Mouse (Mus musculus) kidney, embryonic 16.5 days (tissue): Measurements from ENCODE around the gene Camk2n1. TPM values are rescaled to one million over a fixed set of nuclear protein-coding genes. Genes with fewer than 3 reads are reported as not detected.
A peak's percentile ranks its signal among the peaks of the same experiment; 100 is the strongest.

Experiments
- ATAC-seq: fragments of 200-750 bp; cut with Nextera tagmentation; 2 replicates; pipeline ENCODE4 v1.8.0; 2017; ENCODE audit warnings: moderate TSS enrichment; ENCODE audit not compliant: low FRiP score, low TSS enrichment
- H3K27ac ChIP-seq: fragments of 300-500 bp; sonication (generic); 2 replicates; pipeline ENCODE4 v1.5.1; 2014; ENCODE audit warnings: low read length
- H3K27me3 ChIP-seq: fragments of 300-500 bp; sonication (generic); 2 replicates; pipeline ENCODE4 v1.6.1; 2014; ENCODE audit warnings: low read length, control low read depth, mixed read lengths; ENCODE audit not compliant: insufficient read depth
- H3K36me3 ChIP-seq: fragments of 300-500 bp; sonication (generic); 2 replicates; pipeline ENCODE4 v1.6.1; 2014; ENCODE audit warnings: low read length, control low read depth, mixed read lengths; ENCODE audit not compliant: insufficient read depth
- H3K4me1 ChIP-seq: fragments of 300-500 bp; sonication (generic); 2 replicates; pipeline ENCODE4 v1.6.1; 2014; ENCODE audit warnings: low read length, control low read depth, mixed read lengths; ENCODE audit not compliant: insufficient read depth
- H3K4me2 ChIP-seq: fragments of 300-500 bp; sonication (generic); replicated peaks from 2 replicates; pipeline ENCODE4 v1.6.1; 2014; ENCODE audit warnings: low read depth, low read length
- H3K4me3 ChIP-seq: fragments of 300-500 bp; sonication (generic); 2 replicates; pipeline ENCODE4 v1.5.1; 2014; ENCODE audit warnings: mild to moderate bottlenecking, low read length
- H3K9ac ChIP-seq: fragments of 300-500 bp; sonication (generic); replicated peaks from 2 replicates; pipeline ENCODE4 v1.6.1; 2014; ENCODE audit warnings: low read length
- H3K9me3 ChIP-seq: fragments of 300-500 bp; sonication (generic); 2 replicates; pipeline ENCODE4 v1.6.1; 2016; ENCODE audit warnings: low read length, control low read depth
- WGBS: fragments of 180-500 bp; shearing (Covaris S2); extraction: QIAGEN DNeasy Blood & Tissue Kit; methylation state at CpG from one replicate; pipeline ENCODE4 v1.1.7; 2014; 5-methylcytosine and 5-hydroxymethylcytosine counted together
- polyA plus RNA-seq: library from polyadenylated mRNA; unstranded; fragments of >200 nt; fragmentation: Nextera tagmentation; extraction: Ambion mirVana; gene quantifications from 2 replicates; pipeline ENCODE4 v1.2.1, GENCODE M21; 2015

The Camk2n1 gene
- polyA plus RNA-seq, 1 experiment from 2014 or later: 6.2 TPM

DNA sequence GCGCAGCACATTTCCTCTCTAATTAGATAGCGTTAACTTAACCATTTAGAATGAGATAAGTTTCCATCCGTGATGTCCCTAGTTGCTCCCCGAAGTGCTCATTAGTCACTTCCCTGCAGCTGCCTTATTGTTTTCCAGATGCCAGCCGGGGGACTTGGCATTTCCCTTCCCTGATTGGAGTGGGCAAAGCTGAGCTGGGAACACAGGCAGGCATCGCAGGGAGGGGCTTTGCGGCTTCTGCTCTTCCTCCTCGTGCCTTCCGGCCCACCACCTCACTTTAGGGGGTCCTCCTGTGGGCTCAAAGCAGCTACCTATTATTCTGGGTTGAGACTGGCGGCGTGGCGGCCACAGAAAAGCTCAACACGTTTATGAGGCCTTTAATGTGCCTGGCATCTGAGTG is 7.1 kb upstream of the Camk2n1 start:
- WGBS: 28% methylated on average over 13 of the region's 13 CpGs
- H3K4me1 ChIP-seq: peaks cover 7% of the 10 kb centered on the region; the same call in 1 of the 2 replicates
- ATAC-seq: peak; percentile 2; the same call in 1 of the 2 replicates
- H3K9ac ChIP-seq: no peak overlapping the region
- H3K4me3 ChIP-seq: no peak overlapping the region
- no peak overlapping the region for H3K27ac ChIP-seq
- no peaks in the 10 kb centered on the region for H3K9me3 ChIP-seq
- H3K27me3 ChIP-seq: no peaks in the 10 kb centered on the region
- H3K4me2 ChIP-seq: no peak overlapping the region
- H3K36me3 ChIP-seq: no peaks in the 10 kb centered on the region

- Histone ChIP-seq H3K27ac (no peak overlapping the region), H3K36me3 (no peaks in the 10 kb centered on the region), H3K9me3 (no peaks in the 10 kb centered on the region), H3K27me3 (no peaks in the 10 kb centered on the region), H3K4me1 (peaks cover 7% of the 10 kb centered on the region; the same call in 1 of the 2 replicates), H3K4me3 (no peak overlapping the region), H3K9ac (no peak overlapping the region), H3K4me2 (no peak overlapping the region)
- ATAC-seq: peak; percentile 78
- WGBS: under 1% methylated on average over 8 of the region's 8 CpGs
Measured at GRCm38 (mm10) chr4:138447387-138447786, 6.7 kb upstream of the Camk2n1 start.

DNA sequence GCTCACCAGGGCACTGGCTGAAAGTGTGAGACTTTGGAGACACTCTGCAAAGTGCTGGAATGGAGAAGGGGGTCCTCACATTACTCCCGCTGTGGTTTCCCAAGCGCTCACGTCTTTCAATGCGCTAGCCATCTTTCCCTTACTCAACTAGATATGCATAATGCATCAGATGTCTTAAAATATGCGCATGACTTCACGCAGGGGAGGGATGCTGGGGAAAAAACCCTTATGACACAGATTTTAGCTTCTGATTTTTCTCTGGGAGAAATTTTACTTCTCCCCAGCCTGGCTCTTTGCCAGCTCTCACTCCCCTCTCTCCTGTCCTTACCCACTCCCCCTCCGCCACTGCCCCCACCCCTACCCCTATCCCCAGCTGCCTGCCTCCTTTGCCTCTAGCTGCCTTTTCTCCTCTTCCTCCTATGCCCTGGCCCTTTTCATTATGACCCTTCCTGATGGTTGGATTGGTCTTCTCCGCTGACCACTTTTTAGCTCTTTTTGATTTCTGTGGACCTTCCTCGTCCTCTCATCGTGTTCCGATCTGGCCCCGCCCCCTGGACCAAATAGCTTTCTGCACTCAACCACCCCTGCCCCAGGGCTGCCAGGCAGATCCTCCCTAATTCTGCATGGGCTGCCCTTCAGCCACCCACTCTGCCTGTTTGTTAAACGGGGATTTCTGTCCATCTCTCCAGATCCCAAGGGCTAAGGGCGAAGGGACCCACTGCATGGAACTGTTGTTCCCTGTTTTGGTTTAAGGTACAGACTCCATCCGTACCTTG is 6.1 kb upstream of the Camk2n1 start:
- WGBS: 43% methylated on average over 15 of the region's 15 CpGs
- ATAC-seq: no peak
- Histone ChIP-seq H3K4me3 (no peak overlapping the region), H3K9me3 (no peaks in the 10 kb centered on the region), H3K27ac (no peak overlapping the region), H3K4me2 (no peak overlapping the region), H3K27me3 (no peaks in the 10 kb centered on the region), H3K9ac (0 out of 2 replicates have a peak overlapping the region, but pooled peaks have one; percentile 10), H3K4me1 (peaks cover 7% of the 10 kb centered on the region), H3K36me3 (no peaks in the 10 kb centered on the region)

DNA sequence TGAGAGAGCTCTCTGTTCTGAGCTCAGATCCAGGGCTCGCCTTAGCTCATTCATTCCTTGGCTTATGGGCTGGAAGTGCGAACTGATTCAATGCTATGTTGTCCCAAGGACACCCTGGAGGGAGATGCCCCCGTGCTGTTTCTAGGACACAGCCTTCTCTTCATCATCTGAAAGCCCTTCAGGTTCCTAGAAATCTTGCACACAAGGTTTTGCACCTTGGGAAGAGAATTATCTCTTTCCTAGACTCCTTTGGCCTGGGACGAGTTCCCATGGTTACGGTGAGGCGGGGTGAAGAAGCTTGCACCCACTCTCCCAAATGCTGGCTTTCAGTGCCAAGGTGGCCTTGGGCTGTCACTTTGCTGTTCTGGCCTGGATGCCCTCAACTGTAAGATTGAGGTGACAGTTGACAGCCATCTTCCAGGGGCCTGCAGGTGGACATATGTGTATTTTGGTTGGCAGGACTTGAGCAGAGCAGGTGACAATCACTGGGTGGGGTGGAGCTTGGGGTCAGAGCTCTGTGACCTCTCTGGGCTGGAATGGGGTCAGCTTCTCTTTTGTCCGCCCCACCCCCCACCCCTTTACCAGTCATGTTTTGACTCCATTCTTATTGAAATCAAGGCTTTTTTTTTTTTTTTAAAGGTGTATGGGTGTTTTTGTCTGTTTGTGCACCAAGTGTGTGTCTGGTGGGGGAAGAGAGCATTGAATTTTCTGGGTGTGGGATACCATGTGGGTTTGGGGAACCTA is 5.1 kb upstream of the Camk2n1 start:
- no peak overlapping the region for H3K4me2 ChIP-seq
- no peak overlapping the region for H3K27ac ChIP-seq
- no peaks in the 10 kb centered on the region for H3K27me3 ChIP-seq
- H3K4me3 ChIP-seq: no peak overlapping the region
- ATAC-seq: no peak
- H3K4me1 ChIP-seq: peaks cover 10% of the 10 kb centered on the region
- no peaks in the 10 kb centered on the region for H3K36me3 ChIP-seq
- H3K9ac ChIP-seq: no peak overlapping the region
- 68% methylated on average over 7 of the region's 7 CpGs for WGBS
- H3K9me3 ChIP-seq: no peaks in the 10 kb centered on the region

GRCm38 (mm10) chr4:138449636-138450314 is 4.3 kb upstream of the Camk2n1 start:
- 68% methylated on average over 12 of the region's 12 CpGs for WGBS

DNA sequence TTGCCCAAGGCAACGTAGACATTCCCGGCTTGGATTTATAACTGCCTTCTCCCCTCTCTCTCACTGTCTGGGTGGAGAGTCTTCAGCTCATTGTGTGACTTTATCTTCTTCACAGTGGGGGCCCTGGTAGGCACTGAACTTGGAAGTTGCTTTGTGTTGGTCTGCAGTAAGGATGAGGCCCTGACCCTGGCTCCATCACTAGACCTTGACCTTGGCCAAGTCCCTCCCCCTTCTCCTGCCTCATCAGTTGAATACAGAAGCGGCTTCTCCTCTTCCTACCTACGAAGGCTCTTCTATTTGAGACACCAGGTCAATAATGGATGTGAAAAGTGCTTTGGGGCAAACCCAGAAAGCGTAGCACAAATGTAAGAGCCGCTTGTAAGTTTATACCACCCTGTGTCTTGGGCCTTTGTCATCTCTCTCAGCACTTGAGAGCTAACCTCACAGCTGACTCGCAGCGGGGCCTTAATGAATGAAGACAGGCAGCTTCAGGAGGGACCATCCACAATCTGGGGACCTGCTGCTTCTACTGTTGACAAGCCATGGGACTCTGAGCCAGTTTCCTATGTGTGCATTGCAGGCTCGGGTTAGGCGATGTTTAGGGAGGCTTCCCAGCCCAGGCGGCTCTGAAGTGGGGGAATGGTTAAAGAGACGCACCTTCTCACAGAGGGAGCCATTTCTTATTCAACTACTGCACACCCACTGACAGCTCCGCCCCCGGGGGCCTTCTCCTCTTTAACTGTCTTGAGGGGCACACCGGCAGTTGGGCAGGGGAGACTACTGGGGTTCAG is 1.6 kb upstream of the Camk2n1 start:
- H3K36me3 ChIP-seq: no peaks in the 10 kb centered on the region
- no peak overlapping the region for H3K27ac ChIP-seq
- no peak overlapping the region for H3K9ac ChIP-seq
- H3K27me3 ChIP-seq: no peaks in the 10 kb centered on the region
- no peaks in the 10 kb centered on the region for H3K9me3 ChIP-seq
- H3K4me1 ChIP-seq: peaks cover 26% of the 10 kb centered on the region
- no peak for ATAC-seq
- H3K4me2 ChIP-seq: no peak overlapping the region
- H3K4me3 ChIP-seq: no peak overlapping the region
- 44% methylated on average over 15 of the region's 15 CpGs for WGBS

More at GRCm38 (mm10) chr4:138449636-138450314, 4.3 kb upstream of the Camk2n1 start:
- no peak for ATAC-seq
- Histone ChIP-seq H3K4me2 (no peak overlapping the region), H3K27ac (no peak overlapping the region), H3K36me3 (no peaks in the 10 kb centered on the region), H3K9ac (no peak overlapping the region), H3K4me3 (no peak overlapping the region), H3K27me3 (no peaks in the 10 kb centered on the region), H3K9me3 (no peaks in the 10 kb centered on the region), H3K4me1 (peaks cover 10% of the 10 kb centered on the region)

- no peaks in the 10 kb centered on the region for H3K9me3 ChIP-seq
- peaks cover 29% of the 10 kb centered on the region for H3K4me1 ChIP-seq
- peak overlapping the region; percentile 98 for H3K9ac ChIP-seq
- WGBS: 12% methylated on average over 19 of the region's 19 CpGs
- peak overlapping the region; percentile 90 for H3K4me2 ChIP-seq
- ATAC-seq: peak; percentile 13
- H3K27ac ChIP-seq: peak overlapping the region; percentile 97
- H3K4me3 ChIP-seq: peak overlapping the region; percentile 93
- no peaks in the 10 kb centered on the region for H3K27me3 ChIP-seq
- no peaks in the 10 kb centered on the region for H3K36me3 ChIP-seq
Measured at GRCm38 (mm10) chr4:138453097-138453752, 889 bp upstream of the Camk2n1 start.

- Histone ChIP-seq H3K36me3 (0 out of 2 replicates have a peak, but pooled peaks cover 5% of the 10 kb centered on the region), H3K4me1 (peaks cover 40% of the 10 kb centered on the region), H3K9me3 (no peaks in the 10 kb centered on the region), H3K27me3 (no peaks in the 10 kb centered on the region), H3K4me2 (peak overlapping the region; percentile 90), H3K9ac (peak overlapping the region; percentile 98), H3K27ac (peak overlapping the region; percentile 97), H3K4me3 (peak overlapping the region; percentile 93)
- WGBS: under 1% methylated on average over 51 of the region's 78 CpGs
- ATAC-seq: peak; percentile 50
Measured at GRCm38 (mm10) chr4:138454571-138455140, 542 bp downstream of the Camk2n1 start.
